Mouse (Mus musculus): Measurements from ENCODE around the gene Aldh3b3.

DNA sequence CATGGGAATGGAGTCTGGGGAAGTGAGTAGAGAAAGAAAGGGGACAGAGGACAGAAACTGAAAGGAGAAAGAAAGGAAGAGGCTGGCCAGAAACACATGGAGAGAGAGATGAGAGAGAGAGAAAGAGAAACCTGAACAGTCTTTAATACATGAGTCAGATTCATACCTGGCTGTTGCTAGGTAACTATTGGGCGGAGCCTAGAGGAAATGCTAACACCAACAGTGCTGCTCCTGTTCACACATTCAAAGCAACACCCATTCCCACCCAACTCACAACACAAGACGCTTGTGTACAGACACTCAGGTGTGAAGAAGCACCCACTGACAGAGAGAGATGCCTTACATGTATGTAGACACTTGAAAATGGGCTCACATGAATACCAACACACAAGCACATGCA, 17.4 kb downstream of the Aldh3b3 start:
- no peak for TF ChIP-seq POLR2A (IDR thresholded peaks at IDR 0.05; ENCODE audit: control insufficient read depth, extremely low read depth, insufficient read depth, low read length, poor library complexity)
- no peak for TF ChIP-seq CTCF (IDR thresholded peaks at IDR 0.05; ENCODE audit: borderline replicate concordance, control insufficient read depth, extremely low read depth, insufficient read depth, low read length, poor library complexity)
